Mouse (Mus musculus) urinary bladder, postnatal 0 days (tissue): ENCODE data around the gene Fam114a1. TPM values are rescaled to one million over a fixed set of nuclear protein-coding genes. Genes with fewer than 3 reads are reported as not detected.

Experiments
- microRNA counts: library from miRNA; unstranded; fragments of <30 nt; microRNA quantifications from one replicate; lab custom pipeline; 2016
- microRNA-seq: library from miRNA; unstranded; fragments of <30 nt; microRNA quantifications from one replicate; pipeline ENCODE4, GENCODE M21; 2016
- polyA plus RNA-seq: library from polyadenylated mRNA; unstranded; fragments of >200 nt; fragmentation: Nextera tagmentation; extraction: Ambion mirVana; gene quantifications from 2 replicates; pipeline ENCODE4 v1.2.1, GENCODE M21; 2015

Fam114a1 gene
- polyA plus RNA-seq, result 52.8 and 69.0 TPM in 2 replicates

GRCm38 (mm10) chr5:64969861-64970771, at the start of gene Fam114a1:
TSS of gene Fam114a1 (plus strand) at chr5:64970071.

DNA sequence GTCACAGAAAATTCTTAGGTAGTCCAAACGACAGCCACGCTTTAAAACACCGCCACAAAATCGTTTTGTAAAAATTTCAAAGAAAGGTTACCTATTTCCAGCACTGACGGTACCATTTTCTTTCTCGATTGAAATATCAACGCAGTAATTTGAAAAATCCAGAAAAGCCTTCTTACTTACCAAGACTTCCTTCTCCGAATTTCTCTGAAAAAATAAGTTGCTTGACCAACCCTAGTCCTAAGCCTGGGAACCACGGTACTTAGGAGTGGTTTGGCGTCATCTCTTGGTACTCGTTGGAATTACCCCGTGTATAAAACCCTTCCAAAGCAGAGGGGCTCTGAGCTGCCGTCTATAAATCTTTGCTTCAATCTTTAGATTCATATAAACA, 10.0 kb upstream of the Fam114a1 start, which contains the start of gene Tlr6:
Gene Tlr6 (minus strand): TSS at position 255 of the 388 bp plus-strand sequence.

MicroRNA genes within 50 kb of the gene (microRNA counts, 519-probe panel; counts per million panel counts)
- 3,445 counts per million, percentile 57 among the panel's probes with 10 or more counts for microRNA mmu-miR-574-3p (lab: Ali Mortazavi, UCI)
- microRNA mmu-miR-574-5p (lab: Ali Mortazavi, UCI), result 1,607 counts per million, percentile 14 among the panel's probes with 10 or more counts

Small RNA genes within 50 kb of the gene (microRNA-seq; reads per million reads assigned to microRNA genes)
- gene Mir574, result 486 reads per million, percentile 65 among the genes with 10 or more reads in this experiment

Other genes with a start within 250 kb of the Fam114a1 start
- gene Klf3, start 166.7 kb upstream of the Fam114a1 start, polyA plus RNA-seq, result 75.7 and 82.2 TPM in 2 replicates
- 0.79 and 1.4 TPM in 2 replicates for gene Tlr1, start 36.5 kb upstream of the Fam114a1 start, polyA plus RNA-seq
- gene Tlr6, start 10.0 kb upstream of the Fam114a1 start, polyA plus RNA-seq, result 0.88 and 0.91 TPM in 2 replicates
- 0.43 and 0.59 TPM in 2 replicates for gene Tmem156, start 122.1 kb downstream of the Fam114a1 start, polyA plus RNA-seq
- gene Klhl5, start 137.5 kb downstream of the Fam114a1 start, polyA plus RNA-seq, result 16.4 and 17.3 TPM in 2 replicates
- gene Wdr19, start 229.6 kb downstream of the Fam114a1 start, polyA plus RNA-seq, result 3.1 and 3.6 TPM in 2 replicates